Mouse (Mus musculus) intestine, embryonic 14.5 days (tissue): ENCODE data around the gene Gm815. TPM values are rescaled to one million over a fixed set of nuclear protein-coding genes. Genes with fewer than 3 reads are reported as not detected.

ENCODE experiments used
- ATAC-seq: fragments of 200-750 bp; cut with Nextera tagmentation; replicated peaks from 2 replicates; pipeline ENCODE4 v1.8.0; 2017; ENCODE audit warnings: low read depth, moderate number of reproducible peaks, moderate TSS enrichment, moderate library complexity; ENCODE audit not compliant: low FRiP score, low TSS enrichment
- DNase-seq: peaks from one replicate; pipeline ENCODE4 v3.0.0-alpha.2; 2018; ENCODE audit warnings: low spot score
- H3K27ac ChIP-seq: fragments of 300-500 bp; sonication (generic); 2 replicates; pipeline ENCODE4 v1.5.1; 2014; ENCODE audit warnings: low read depth, mild to moderate bottlenecking, control low read depth
- H3K27me3 ChIP-seq: fragments of 300-500 bp; sonication (generic); replicated peaks from 2 replicates; pipeline ENCODE4 v1.6.1; 2014; ENCODE audit warnings: low read length, control low read depth; ENCODE audit not compliant: control insufficient read depth, insufficient read depth
- H3K36me3 ChIP-seq: fragments of 300-500 bp; sonication (generic); 2 replicates; pipeline ENCODE4 v1.6.1; 2014; ENCODE audit warnings: low read length, control low read depth; ENCODE audit not compliant: control insufficient read depth, insufficient read depth
- H3K4me1 ChIP-seq: fragments of 300-500 bp; sonication (generic); replicated peaks from 2 replicates; pipeline ENCODE4 v1.6.1; 2014; ENCODE audit warnings: low read length, control low read depth, mixed read lengths; ENCODE audit not compliant: control insufficient read depth, insufficient read depth
- H3K4me2 ChIP-seq: fragments of 300-500 bp; sonication (generic); 2 replicates; pipeline ENCODE4 v1.6.1; 2014; ENCODE audit warnings: low read length
- H3K4me3 ChIP-seq: fragments of 300-500 bp; sonication (generic); 2 replicates; pipeline ENCODE4 v1.5.1; 2014; ENCODE audit warnings: low read depth, low read length, control low read depth, mixed read lengths
- H3K9ac ChIP-seq: fragments of 300-500 bp; sonication (generic); 2 replicates; pipeline ENCODE4 v1.6.1; 2014; ENCODE audit warnings: mild to moderate bottlenecking, low read length
- H3K9me3 ChIP-seq: fragments of 300-500 bp; sonication (generic); 2 replicates; pipeline ENCODE4 v1.6.1; 2016; ENCODE audit warnings: low read length, control low read depth; ENCODE audit not compliant: control insufficient read depth
- WGBS: fragments of 180-500 bp; shearing (Covaris S2); extraction: QIAGEN DNeasy Blood & Tissue Kit; methylation state at CpG from one replicate; pipeline ENCODE4 v1.1.7; 2014; 5-methylcytosine and 5-hydroxymethylcytosine counted together
- polyA plus RNA-seq: library from polyadenylated mRNA; unstranded; fragments of >200 nt; fragmentation: Nextera tagmentation; extraction: Ambion mirVana; gene quantifications from 2 replicates; pipeline ENCODE4 v1.2.1, GENCODE M21; 2014

Gm815 gene
- polyA plus RNA-seq = not detected in 2 replicates

DNA sequence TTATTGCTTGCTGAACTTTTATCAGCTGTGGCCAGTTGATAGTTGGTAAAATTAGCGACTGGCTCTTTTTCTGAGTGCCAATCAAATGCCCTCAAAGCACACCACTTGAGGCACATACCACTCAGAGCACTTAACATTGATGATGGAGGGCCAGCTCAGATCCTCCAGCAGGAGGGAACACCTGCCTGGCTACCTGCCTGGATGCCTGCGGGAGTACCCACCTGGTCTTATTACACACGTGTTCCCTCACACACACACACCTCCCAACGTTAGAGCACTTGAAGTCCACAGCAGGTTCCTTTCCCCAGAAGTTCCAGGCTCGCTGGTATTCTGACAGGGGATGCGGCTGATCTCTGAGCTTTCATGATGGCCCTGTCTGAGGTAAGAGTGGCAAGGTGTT, at the start of gene Gm815:
Gm815 (plus strand) TSS at position 266 of the 400 bp plus-strand sequence.
- Histone ChIP-seq H3K27me3 (no peaks in the 10 kb centered on the region), H3K36me3 (no peaks in the 10 kb centered on the region), H3K9me3 (no peaks in the 10 kb centered on the region), H3K27ac (no peak within 1 kb of the TSS), H3K9ac (no peak within 1 kb of the TSS), H3K4me3 (no peak within 1 kb of the TSS), H3K4me1 (no peaks in the 10 kb centered on the region), H3K4me2 (no peak within 1 kb of the TSS)
- ATAC-seq (no peak), DNase-seq (no peak)
- WGBS = 83% methylated on average over 6 of the region's 6 CpGs

DNA sequence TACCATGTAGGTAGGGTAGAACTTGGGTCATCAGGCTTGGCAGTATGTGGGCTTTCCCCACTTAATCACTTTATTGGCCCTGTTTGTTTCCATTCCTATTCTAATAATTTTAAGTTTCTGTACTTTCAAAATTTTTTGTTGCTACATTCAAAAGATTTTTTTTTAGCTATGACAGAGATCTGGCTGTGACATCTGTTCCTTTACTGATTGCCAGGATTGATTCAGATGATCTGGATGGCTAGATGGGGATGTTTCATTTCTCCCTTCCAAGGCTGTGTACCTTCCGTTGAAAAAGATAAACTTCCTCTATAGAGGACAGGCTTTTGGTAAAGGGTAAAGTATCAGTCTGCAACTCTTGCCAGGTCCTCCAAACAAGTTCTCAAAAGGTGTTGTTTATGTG, 48.1 kb upstream of the Gm815 start:
- DNase-seq = no peak
- WGBS = 53% methylated on average over 1 of the region's 1 CpGs
- Histone ChIP-seq H3K27me3 (no peaks in the 10 kb centered on the region), H3K9me3 (no peaks in the 10 kb centered on the region), H3K36me3 (no peaks in the 10 kb centered on the region), H3K9ac (no peak overlapping the region), H3K4me1 (no peaks in the 10 kb centered on the region), H3K4me2 (no peak overlapping the region), H3K4me3 (no peak overlapping the region), H3K27ac (no peak overlapping the region)
- no peak for ATAC-seq

DNA sequence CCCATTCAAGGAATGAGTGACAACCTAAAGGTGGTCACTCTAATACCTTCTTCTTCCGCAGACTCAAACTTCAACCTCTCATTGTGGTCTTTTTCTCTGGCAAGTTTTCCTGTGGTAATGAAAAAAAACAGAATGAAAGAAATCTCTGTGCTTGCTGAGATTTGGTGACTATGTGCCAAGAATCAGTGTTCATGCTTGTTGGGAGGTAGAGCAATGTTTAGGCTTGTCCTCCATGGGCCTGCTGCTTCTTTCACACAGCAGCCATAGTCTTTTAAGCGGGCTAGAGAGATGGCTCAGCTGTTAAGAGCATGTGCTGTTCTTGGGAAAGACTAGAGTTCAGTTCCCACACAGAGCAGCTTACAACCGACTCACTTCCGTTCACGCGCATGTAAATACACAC, 41.8 kb upstream of the Gm815 start:
- DNase-seq (no peak), ATAC-seq (no peak)
- H3K27ac ChIP-seq = no peak overlapping the region
- 88% methylated on average over 6 of the region's 6 CpGs for WGBS
- no peak overlapping the region for H3K9ac ChIP-seq
- H3K4me2 ChIP-seq = no peak overlapping the region
- H3K4me3 ChIP-seq = no peak overlapping the region
- no peaks in the 10 kb centered on the region for H3K9me3 ChIP-seq
- H3K4me1 ChIP-seq = 0 out of 2 replicates have a peak, but pooled peaks cover 9% of the 10 kb centered on the region
- no peaks in the 10 kb centered on the region for H3K36me3 ChIP-seq
- H3K27me3 ChIP-seq = no peaks in the 10 kb centered on the region

DNA sequence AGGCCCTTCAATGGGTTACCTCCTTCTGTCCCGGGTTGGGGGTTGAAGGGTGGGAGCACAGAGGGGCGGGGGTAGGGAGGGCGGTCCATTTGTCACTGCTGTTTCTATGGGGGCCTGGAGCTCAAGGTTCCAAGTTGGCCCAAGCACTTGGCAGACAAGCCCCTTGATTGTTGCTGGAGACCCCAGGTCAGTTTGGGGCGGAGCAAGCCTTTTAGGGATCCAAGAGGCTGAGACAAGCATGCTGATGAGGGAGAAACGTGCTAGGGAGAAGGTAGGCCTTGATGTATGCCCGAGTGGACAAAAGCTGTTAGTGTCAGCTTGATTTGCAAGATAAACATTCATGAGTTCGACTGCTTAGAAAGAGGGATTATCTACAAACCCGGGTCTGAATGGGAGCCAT, 40.9 kb upstream of the Gm815 start:
- DNase-seq (no peak), ATAC-seq (peak; percentile 51)
- peak overlapping the region; percentile 57 for H3K4me2 ChIP-seq
- H3K4me3 ChIP-seq = no peak overlapping the region
- no peak overlapping the region for H3K9ac ChIP-seq
- H3K27ac ChIP-seq = peak overlapping the region; percentile 86; the same call in 1 of the 2 replicates
- 0 out of 2 replicates have a peak, but pooled peaks cover 9% of the 10 kb centered on the region for H3K4me1 ChIP-seq
- 13% methylated on average over 8 of the region's 8 CpGs for WGBS
- 0 out of 2 replicates have a peak, but pooled peaks cover 2% of the 10 kb centered on the region for H3K9me3 ChIP-seq
- no peaks in the 10 kb centered on the region for H3K27me3 ChIP-seq
- no peaks in the 10 kb centered on the region for H3K36me3 ChIP-seq

DNA sequence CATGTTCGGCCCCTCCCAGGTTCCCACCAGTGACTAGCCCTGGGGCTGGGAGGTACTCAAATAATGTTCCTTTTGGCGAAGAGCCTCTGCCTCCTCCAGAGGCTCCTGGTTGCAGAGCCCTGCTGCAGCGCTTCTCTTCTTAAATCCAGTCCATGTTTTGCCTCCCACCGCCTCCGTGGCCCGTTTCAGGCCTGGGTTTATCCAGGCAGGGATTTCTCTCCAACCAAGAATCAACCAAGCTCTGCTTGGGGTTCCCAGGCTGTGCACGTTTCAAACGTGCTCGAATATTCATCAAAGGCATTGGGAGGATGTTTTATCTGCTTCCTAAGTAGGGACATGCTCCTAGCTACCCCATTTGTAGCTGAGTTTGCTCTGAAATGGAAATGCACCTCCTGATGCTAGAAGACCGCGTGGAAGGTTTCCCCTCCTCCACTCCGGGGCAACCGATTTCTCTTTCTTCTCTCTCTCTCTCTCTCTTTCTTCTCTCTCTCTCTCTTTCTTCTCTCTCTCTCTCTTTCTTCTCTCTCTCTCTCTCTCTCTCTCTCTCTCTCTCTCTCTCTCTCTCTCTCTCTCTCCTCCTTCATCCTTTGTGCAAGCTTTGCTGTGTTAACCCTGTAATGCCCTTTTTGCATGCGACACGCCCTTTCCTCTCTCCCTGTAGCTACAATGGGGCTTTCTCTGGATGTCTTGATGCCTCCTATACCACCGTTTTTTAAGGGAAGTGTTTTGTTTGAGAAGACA, 40.2 kb upstream of the Gm815 start:
- 0 out of 2 replicates have a peak, but pooled peaks cover 9% of the 10 kb centered on the region for H3K4me1 ChIP-seq
- H3K4me3 ChIP-seq = peak overlapping the region; percentile 45
- H3K9ac ChIP-seq = peak overlapping the region; percentile 43
- H3K9me3 ChIP-seq = 0 out of 2 replicates have a peak, but pooled peaks cover 2% of the 10 kb centered on the region
- ATAC-seq (peak; percentile 89), DNase-seq (peak; percentile 99)
- H3K27ac ChIP-seq = peak overlapping the region; percentile 86
- 1% methylated on average over 16 of the region's 16 CpGs for WGBS
- peak overlapping the region; percentile 57 for H3K4me2 ChIP-seq
- H3K36me3 ChIP-seq = no peaks in the 10 kb centered on the region
- H3K27me3 ChIP-seq = no peaks in the 10 kb centered on the region

DNA sequence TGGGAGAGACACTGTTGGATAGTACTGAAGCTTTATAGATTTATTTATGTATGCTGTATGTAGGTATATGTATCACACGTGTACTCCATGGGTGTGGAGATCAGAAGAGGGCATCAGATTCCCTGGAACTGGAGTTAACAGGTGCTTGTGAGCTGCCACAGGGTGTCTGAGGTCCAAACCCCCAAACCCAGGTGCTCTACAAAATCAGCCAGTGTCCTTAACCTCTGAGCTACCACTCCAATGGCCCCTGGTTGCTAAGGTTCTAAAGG, 39.7 kb upstream of the Gm815 start:
- H3K4me2 ChIP-seq = peak overlapping the region; percentile 57
- H3K4me1 ChIP-seq = 0 out of 2 replicates have a peak, but pooled peaks cover 9% of the 10 kb centered on the region
- peak overlapping the region; percentile 43 for H3K9ac ChIP-seq
- 0 out of 2 replicates have a peak, but pooled peaks cover 2% of the 10 kb centered on the region for H3K9me3 ChIP-seq
- peak overlapping the region; percentile 86; the same call in 1 of the 2 replicates for H3K27ac ChIP-seq
- 5% methylated on average over 1 of the region's 1 CpGs for WGBS
- ATAC-seq (no peak), DNase-seq (no peak)
- no peaks in the 10 kb centered on the region for H3K36me3 ChIP-seq
- no peaks in the 10 kb centered on the region for H3K27me3 ChIP-seq
- peak overlapping the region; percentile 45 for H3K4me3 ChIP-seq

DNA sequence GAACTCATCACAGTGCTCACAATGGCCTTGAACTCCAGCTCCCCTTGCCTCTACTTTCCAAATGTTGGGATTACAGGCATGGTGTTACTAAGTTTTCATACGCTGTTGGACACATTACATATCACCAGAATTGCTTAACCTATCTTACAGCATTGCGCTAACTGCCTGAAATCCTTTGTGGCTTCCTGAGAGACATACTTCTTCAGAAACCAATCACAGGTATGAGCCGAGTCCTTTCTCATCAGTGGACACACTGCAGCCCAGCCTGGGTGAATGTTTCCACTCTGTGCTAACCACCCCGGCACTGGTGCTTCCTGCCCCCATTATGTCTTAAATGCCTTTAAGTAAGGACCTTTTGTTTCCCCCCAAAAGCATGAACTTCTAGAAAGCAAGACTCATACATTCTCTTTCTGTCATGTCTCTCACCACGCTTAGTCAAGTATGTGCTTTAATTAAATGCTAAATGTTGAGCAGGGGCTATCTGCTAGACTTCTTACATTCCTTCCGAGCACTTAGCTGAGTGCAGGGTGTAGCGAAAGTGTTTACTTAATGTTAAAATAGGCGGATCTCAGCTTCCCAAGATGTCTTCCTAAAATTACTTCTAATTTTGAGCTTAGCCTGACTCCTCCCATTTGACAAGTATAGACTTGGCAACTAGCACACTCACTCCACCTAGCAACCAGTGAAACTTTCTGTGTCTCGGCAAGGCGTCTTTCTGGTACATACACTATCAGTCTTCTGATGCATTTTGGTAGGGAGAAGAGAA, 34.5 kb upstream of the Gm815 start:
- Histone ChIP-seq H3K4me2 (no peak overlapping the region), H3K9ac (no peak overlapping the region), H3K27me3 (no peaks in the 10 kb centered on the region), H3K36me3 (no peaks in the 10 kb centered on the region), H3K4me1 (peaks cover 15% of the 10 kb centered on the region; the same call in 1 of the 2 replicates), H3K9me3 (0 out of 2 replicates have a peak, but pooled peaks cover 2% of the 10 kb centered on the region), H3K4me3 (no peak overlapping the region), H3K27ac (no peak overlapping the region)
- WGBS = 61% methylated on average over 10 of the region's 10 CpGs
- ATAC-seq = no peak
- no peak for DNase-seq

DNA sequence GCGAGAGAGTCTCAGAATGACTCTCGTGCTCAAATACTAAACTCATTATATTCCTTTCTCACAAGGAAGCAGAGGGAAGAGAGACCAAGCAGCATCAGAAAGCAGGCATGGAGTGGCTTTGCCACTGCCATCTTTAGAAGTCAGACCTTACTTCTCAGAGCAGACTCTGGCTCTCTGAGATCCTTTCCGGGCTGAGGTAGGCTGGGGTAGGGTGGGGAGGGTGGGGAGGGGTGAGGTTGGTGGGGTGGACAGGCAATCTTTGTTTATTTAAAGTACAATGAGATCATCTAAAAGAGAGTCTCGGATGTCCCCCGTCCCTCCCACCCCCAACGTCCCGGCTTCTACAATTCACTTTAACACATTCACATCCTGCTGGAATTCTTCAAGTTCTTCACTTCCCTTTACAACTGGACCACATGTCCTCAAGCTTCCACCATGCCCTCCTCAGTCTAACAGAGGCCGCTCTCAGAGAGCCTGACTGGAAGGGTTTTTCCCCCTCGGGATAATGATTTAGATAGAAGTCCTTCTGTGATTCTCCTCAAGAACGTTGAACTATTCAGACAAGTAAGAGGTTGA, 33.3 kb upstream of the Gm815 start:
- H3K27ac ChIP-seq = no peak overlapping the region
- 37% methylated on average over 10 of the region's 10 CpGs for WGBS

More for the DNA sequence above, 33.3 kb upstream of the Gm815 start:
- ATAC-seq = no peak
- no peak for DNase-seq
- Histone ChIP-seq H3K4me2 (no peak overlapping the region), H3K9ac (no peak overlapping the region), H3K4me1 (peaks cover 13% of the 10 kb centered on the region; the same call in 1 of the 2 replicates), H3K36me3 (no peaks in the 10 kb centered on the region), H3K9me3 (0 out of 2 replicates have a peak, but pooled peaks cover 2% of the 10 kb centered on the region), H3K27me3 (no peaks in the 10 kb centered on the region), H3K4me3 (no peak overlapping the region)
